Mouse (Mus musculus): ENCODE data around the gene Lrrc47. TPM values are rescaled to one million over a fixed set of nuclear protein-coding genes. Genes with fewer than 3 reads are reported as not detected.

Lrrc47 gene
- 38.4 TPM for polyA plus RNA-seq (2017; shearing (Covaris generic))

GRCm38 (mm10) chr4:154011646-154012089 lies at the start of gene Lrrc47:
Lrrc47 (plus strand) TSS chr4:154011731.

GRCm38 (mm10) chr4:153974431-153975291 lies 36.9 kb upstream of the Lrrc47 start, which contains the start of the genes Dffb and Cep104:
Dffb (minus strand) TSS chr4:153975126.
Cep104 (plus strand) TSS chr4:153975194.

GRCm38 (mm10) chr4:154025641-154026440 lies 14.3 kb downstream of the Lrrc47 start, which contains the start of gene Smim1:
Smim1 (minus strand) TSS chr4:154026230.

GRCm38 (mm10) chr4:154042577-154042976 lies 31.0 kb downstream of the Lrrc47 start, which contains the start of gene Ccdc27:
Ccdc27 (minus strand) TSS chr4:154042677.

Other genes with a start within 250 kb of the Lrrc47 start
- 34.3 TPM for gene A430005L14Rik, start 54.5 kb upstream of the Lrrc47 start, polyA plus RNA-seq (2017; shearing (Covaris generic))
- 20.4 TPM for gene Dffb, start 36.6 kb upstream of the Lrrc47 start, polyA plus RNA-seq (2017; shearing (Covaris generic))
- gene Cep104, start 36.5 kb upstream of the Lrrc47 start, polyA plus RNA-seq (2017; shearing (Covaris generic)): 11.8 TPM
- 0.56 TPM for gene Smim1, start 14.5 kb downstream of the Lrrc47 start, polyA plus RNA-seq (2017; shearing (Covaris generic))
- not detected for gene Ccdc27, start 30.9 kb downstream of the Lrrc47 start, polyA plus RNA-seq (2017; shearing (Covaris generic))
- gene Trp73, start 128.5 kb downstream of the Lrrc47 start, polyA plus RNA-seq (2017; shearing (Covaris generic)): not detected
- gene Wrap73, start 130.6 kb downstream of the Lrrc47 start, polyA plus RNA-seq (2017; shearing (Covaris generic)): 22.2 TPM
- gene Tprgl, start 148.9 kb downstream of the Lrrc47 start, polyA plus RNA-seq (2017; shearing (Covaris generic)): 356 TPM
- not detected for gene Megf6, start 159.0 kb downstream of the Lrrc47 start, polyA plus RNA-seq (2017; shearing (Covaris generic))

Measured in effector memory CD4-positive, alpha-beta T cell, adult 5 months (primary cell).